Mouse (Mus musculus) activated CD4-positive, CD25-positive, alpha-beta regulatory T cell, adult 4 months (primary cell): ENCODE data around the gene Lalba. TPM values are rescaled to one million over a fixed set of nuclear protein-coding genes. Genes with fewer than 3 reads are reported as not detected.
"Not testable (repeated sequence)": the region's sequence is repeated elsewhere in the genome, so short reads cannot be mapped to it uniquely, and the experiment has no call there.

Experiments
- ATAC-seq: one replicate; pipeline ENCODE4 v1.8.0; 2017
- polyA plus RNA-seq, 2 experiments: library from polyadenylated mRNA; unstranded; fragments of 100-300 nt; shearing (Covaris generic); gene quantifications; one replicate each; pipeline ENCODE4 v1.2.1; 2017

Lalba gene
- polyA plus RNA-seq, 2 experiments from 2014 or later: not detected

GRCm38 (mm10) chr15:98491332-98491731 lies 8.8 kb upstream of the Lalba start:
- ATAC-seq: no peak

GRCm38 (mm10) chr15:98486433-98487021 lies 4.0 kb upstream of the Lalba start:
- ATAC-seq: no peak

- no peak for ATAC-seq
Measured at GRCm38 (mm10) chr15:98483907-98484886, 1.7 kb upstream of the Lalba start.

- no peak for ATAC-seq
Measured at GRCm38 (mm10) chr15:98479568-98480102, 2.9 kb downstream of the Lalba start.

GRCm38 (mm10) chr15:98476281-98476680 lies 6.2 kb downstream of the Lalba start:
- no peak for ATAC-seq

- ATAC-seq: no peak
Measured at GRCm38 (mm10) chr15:98475382-98475781, 7.1 kb downstream of the Lalba start.

GRCm38 (mm10) chr15:98474958-98475357 lies 7.6 kb downstream of the Lalba start:
- no peak for ATAC-seq

GRCm38 (mm10) chr15:98471539-98471938 lies 11.0 kb downstream of the Lalba start:
- ATAC-seq: no peak

GRCm38 (mm10) chr15:98469596-98469995 lies 12.9 kb downstream of the Lalba start, which contains the start of gene OR5BS1P:
Gene OR5BS1P (plus strand): TSS chr15:98469896.
- ATAC-seq: no peak

GRCm38 (mm10) chr15:98452288-98452687 lies 30.2 kb downstream of the Lalba start, which contains the start of gene Olfr281:
Gene Olfr281 (plus strand): TSS chr15:98452588.
- no peak for ATAC-seq

GRCm38 (mm10) chr15:98448521-98448920 lies 34.0 kb downstream of the Lalba start:
- no peak for ATAC-seq

GRCm38 (mm10) chr15:98444561-98444960 lies 38.0 kb downstream of the Lalba start:
- ATAC-seq: no peak

GRCm38 (mm10) chr15:98430925-98431324 lies 51.6 kb downstream of the Lalba start, which contains the start of gene Olfr282:
Gene Olfr282 (plus strand): TSS chr15:98431225.
- not testable (repeated sequence) for ATAC-seq

Other genes starting within 250 kb of the Lalba start
- gene Olfr286, start 248.3 kb downstream of the Lalba start, polyA plus RNA-seq: not detected
- not detected for gene H1fnt, start 225.4 kb downstream of the Lalba start, polyA plus RNA-seq
- gene Zfp641, start 186.6 kb downstream of the Lalba start, polyA plus RNA-seq: not detected
- gene Olfr285, start 165.4 kb downstream of the Lalba start, polyA plus RNA-seq: not detected
- not detected for gene Olfr284, start 141.7 kb downstream of the Lalba start, polyA plus RNA-seq
- not detected for gene Olfr283, start 101.8 kb downstream of the Lalba start, polyA plus RNA-seq
- gene Olfr282, start 51.5 kb downstream of the Lalba start, polyA plus RNA-seq: not detected
- gene Olfr281, start 30.1 kb downstream of the Lalba start, polyA plus RNA-seq: not detected
- gene OR5BS1P, start 12.8 kb downstream of the Lalba start, polyA plus RNA-seq: under 1 TPM in 1 of 2 experiments, not detected in 1; 0.07 TPM
- gene Olfr279, start 9.7 kb upstream of the Lalba start, polyA plus RNA-seq: not detected
- gene Kansl2, start 51.5 kb upstream of the Lalba start, polyA plus RNA-seq: 10 to 100 TPM; 29.0 to 35.9 TPM
- gene Ccnt1, start 88.2 kb upstream of the Lalba start, polyA plus RNA-seq: 10 to 100 TPM; 71.1 to 73.1 TPM
- gene 4930415O20Rik, start 88.3 kb upstream of the Lalba start, polyA plus RNA-seq: not detected
- under 1 TPM; 0.36 to 0.56 TPM for gene Adcy6, start 127.4 kb upstream of the Lalba start, polyA plus RNA-seq
- gene Cacnb3, start 148.1 kb upstream of the Lalba start, polyA plus RNA-seq: under 1 TPM in 1 of 2 experiments, not detected in 1; 0.19 TPM
- 10 to 100 TPM; 22.8 to 27.3 TPM for gene Ddx23, start 180.2 kb upstream of the Lalba start, polyA plus RNA-seq
- 1 to 10 TPM in 1 of 2 experiments, under 1 TPM in 1; 0.50 to 1.5 TPM for gene Rnd1, start 194.7 kb upstream of the Lalba start, polyA plus RNA-seq
- under 1 TPM in 1 of 2 experiments, not detected in 1; 0.62 TPM for gene Ccdc65, start 225.5 kb upstream of the Lalba start, polyA plus RNA-seq
- gene Fkbp11, start 245.5 kb upstream of the Lalba start, polyA plus RNA-seq: 1 to 10 TPM; 1.3 to 1.7 TPM